Mouse (Mus musculus) T-helper 17 cell (primary cell): ENCODE data around the gene Foxn1.

Experiments used
- in situ Hi-C, 2 experiments: fragments of 300-600 bp; cut with MboI, MseI; formaldehyde crosslinking; loops; 1 replicate in 1 of 2; 2 replicates in 1 of 2; pipeline ENCODE4 v1.15.1; 2025; ENCODE audit warnings: high pct_unique_total_duplicates in 2 of 2

Foxn1 gene

GRCm38 (mm10) chr11:78327634-78328511 lies 58.5 kb downstream of the Foxn1 start, which contains the start of gene Pigs:
TSS of gene Pigs (plus strand) at chr11:78328415.
- in situ Hi-C loops: no loop called here

- in situ Hi-C loops: no loop called here
These were observed 59.1 kb downstream of the Foxn1 start for GRCm38 (mm10) chr11:78327215-78327614.

DNA sequence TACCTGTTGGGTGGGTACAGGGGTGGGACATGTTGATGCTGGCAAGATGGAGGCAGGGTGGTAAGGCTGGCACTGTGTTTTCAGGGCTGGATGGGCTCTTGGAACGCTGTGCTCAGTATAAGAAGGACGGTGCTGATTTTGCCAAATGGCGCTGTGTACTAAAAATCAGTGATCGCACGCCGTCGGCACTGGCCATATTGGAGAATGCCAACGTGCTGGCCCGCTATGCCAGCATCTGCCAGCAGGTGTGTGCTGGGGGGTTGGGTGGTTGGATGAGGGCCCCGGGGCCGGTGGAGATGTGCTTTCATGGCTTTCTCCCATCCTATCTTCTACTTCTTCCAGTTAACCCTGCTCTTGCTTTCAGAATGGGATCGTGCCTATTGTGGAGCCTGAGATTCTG lies 61.4 kb downstream of the Foxn1 start:
- in situ Hi-C loops: no loop called here

- in situ Hi-C loops: no loop called here
These were observed 62.2 kb downstream of the Foxn1 start for GRCm38 (mm10) chr11:78324000-78324785.

- in situ Hi-C loops: no loop called here
These were observed 63.5 kb downstream of the Foxn1 start, which contains the start of gene Aldoc for GRCm38 (mm10) chr11:78322860-78323259. TSS of gene Aldoc (plus strand) at chr11:78322968.

GRCm38 (mm10) chr11:78322076-78322831 lies 64.1 kb downstream of the Foxn1 start:
- in situ Hi-C loops: no loop called here

DNA sequence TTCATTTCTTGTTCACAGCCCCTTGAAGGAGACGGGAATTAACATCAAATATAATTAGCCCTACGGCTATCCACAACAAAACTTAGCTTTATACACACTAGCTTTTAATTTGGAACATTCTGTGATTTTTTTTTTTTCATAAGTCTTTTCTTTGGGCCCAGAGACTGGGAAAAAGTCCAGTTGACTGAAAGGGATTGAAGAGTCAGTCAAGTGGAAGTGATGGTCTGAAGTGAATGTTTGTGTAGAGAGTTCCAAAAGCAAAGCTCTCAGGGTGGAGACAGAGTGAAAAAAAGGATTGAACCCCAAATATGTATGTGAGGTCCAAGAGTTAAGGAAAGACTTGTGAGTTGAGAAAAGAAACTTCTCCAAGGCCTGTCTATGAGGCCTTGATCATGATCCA lies 67.9 kb downstream of the Foxn1 start:
- in situ Hi-C loops: no loop called here

DNA sequence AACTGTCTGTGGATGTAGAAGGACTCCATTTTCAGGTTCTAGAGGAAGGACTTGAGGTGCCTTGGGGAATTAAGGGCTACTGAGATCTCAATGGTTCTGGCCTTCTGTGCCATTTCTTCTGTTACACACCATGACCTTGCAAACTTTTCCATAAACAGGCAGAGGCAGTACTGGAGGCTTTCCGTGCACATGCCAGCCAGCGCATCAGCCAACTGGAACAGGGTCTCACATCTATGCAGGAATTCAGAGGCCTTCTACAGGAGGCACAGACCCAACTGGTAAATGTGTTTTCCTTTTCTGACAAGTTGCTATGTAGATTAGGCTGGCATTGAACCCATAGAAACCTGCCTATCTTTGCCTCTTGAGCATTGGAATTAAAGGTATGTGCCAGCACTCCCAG lies 72.7 kb downstream of the Foxn1 start:
- in situ Hi-C loops: no loop called here

DNA sequence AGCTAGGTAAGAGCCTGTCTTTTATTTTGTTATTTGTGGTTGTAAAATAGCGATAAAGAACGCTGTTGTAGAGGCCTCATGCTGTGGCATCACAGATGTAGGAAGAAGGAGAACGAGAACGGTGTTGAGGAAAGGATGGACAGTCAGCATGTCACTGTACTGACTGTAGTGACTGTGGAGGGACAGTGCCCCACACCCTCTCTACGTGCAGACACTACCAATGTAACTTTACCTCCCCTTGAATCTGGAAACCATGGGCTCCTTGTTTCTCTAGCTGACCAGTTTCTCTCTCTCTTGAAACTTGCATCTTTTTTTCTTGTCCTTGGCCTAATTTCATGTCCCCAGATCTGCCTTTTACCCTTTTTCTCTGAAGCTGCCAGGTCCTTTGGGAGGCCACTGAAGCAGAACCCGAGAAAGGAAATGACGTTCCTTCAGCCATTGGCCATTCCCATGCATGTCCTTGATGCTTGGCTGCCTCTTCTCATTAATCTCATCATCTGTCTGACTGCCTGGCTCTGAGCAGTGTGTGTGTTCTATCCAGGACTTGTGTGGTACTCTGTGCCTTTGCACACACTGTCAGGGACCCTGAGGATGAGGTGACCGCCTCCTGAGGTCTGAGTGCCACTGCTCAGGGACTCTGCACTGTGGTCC lies 75.4 kb downstream of the Foxn1 start:
- in situ Hi-C loops: no loop called here
